ENCODE assay signal across 8 mouse cellular contexts in the genomic region with DNA sequence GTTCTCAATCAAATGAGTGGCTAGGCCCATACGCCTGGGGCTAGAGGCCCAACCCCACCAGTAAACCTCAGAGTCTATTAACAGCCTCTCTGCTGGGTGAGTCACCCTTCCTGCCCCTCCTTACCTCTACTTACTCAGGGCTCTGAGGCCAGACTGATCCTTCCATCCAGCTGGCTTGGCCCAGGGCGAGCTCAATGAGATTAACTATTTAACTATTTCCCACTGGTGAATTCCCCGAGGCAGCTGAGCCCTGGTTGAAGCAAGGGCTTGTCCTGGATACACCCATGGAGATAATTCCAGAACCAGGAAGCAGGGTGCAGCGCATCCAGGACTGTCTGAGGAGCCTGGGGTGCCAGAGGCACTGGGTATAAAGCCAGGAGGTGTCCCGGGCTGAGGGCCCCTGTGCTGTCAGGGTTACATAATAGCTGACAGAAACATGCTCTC.
DNase-seq lines count a peak whose midpoint lies in the region; ATAC-seq lines count a peak whose summit lies in the region.

No protein-coding gene starts in this region.

- DNase-seq in limb, embryonic 11.5 days (ENCODE audit: low spot score), result peak; percentile 27
- no peak for DNase-seq in limb, embryonic 10.5 days (ENCODE audit: low spot score)
- peak; percentile 84 for DNase-seq in fibroblast of lung, adult 2 months (ENCODE audit: low read depth)
- DNase-seq in heart, postnatal 4 days, result peak; percentile 64
- no peak for DNase-seq in left cerebral cortex, postnatal 14 days (ENCODE audit: low spot score in 2 of 2)
- DNase-seq in testis, postnatal 10 days (ENCODE audit: low spot score), result no peak

- no peak overlapping the region for H3K27ac ChIP-seq in limb, embryonic 11.5 days (replicated peaks; ENCODE audit: low read depth, low read length)
- no peak overlapping the region for H3K27ac ChIP-seq in limb, embryonic 10.5 days
- peak overlapping the region; percentile 92 for H3K27ac ChIP-seq in lung, embryonic 16.5 days (ENCODE audit: low read length)
- H3K27ac ChIP-seq in stomach, embryonic 16.5 days (ENCODE audit: low read length), result peak overlapping the region; percentile 87

- no peak overlapping the region for H3K4me2 ChIP-seq in limb, embryonic 11.5 days (ENCODE audit: low read depth, severe bottlenecking)
- no peak overlapping the region for H3K4me2 ChIP-seq in lung, embryonic 16.5 days (ENCODE audit: low read depth, low read length)
- no peak overlapping the region for H3K4me2 ChIP-seq in stomach, embryonic 16.5 days (ENCODE audit: low read depth, low read length)

- intact Hi-C loops in left cerebral cortex, postnatal 14 days (cut with DNase I), result no loop called here

- H3K4me1 ChIP-seq in limb, embryonic 11.5 days (ENCODE audit: control insufficient read depth, insufficient read depth, low read length), result peaks cover 3% of the 10 kb centered on the region; the same call in 1 of the 2 replicates
- peaks cover 24% of the 10 kb centered on the region for H3K4me1 ChIP-seq in limb, embryonic 10.5 days
- peaks cover 26% of the 10 kb centered on the region for H3K4me1 ChIP-seq in lung, embryonic 16.5 days (replicated peaks; ENCODE audit: control insufficient read depth, insufficient read depth, low read length)
- H3K4me1 ChIP-seq in stomach, embryonic 16.5 days (ENCODE audit: control insufficient read depth, insufficient read depth, low read length), result peaks cover 35% of the 10 kb centered on the region

- H3K27me3 ChIP-seq in limb, embryonic 11.5 days (ENCODE audit: control insufficient read depth, insufficient read depth, low read length), result no peaks in the 10 kb centered on the region
- no peaks in the 10 kb centered on the region for H3K27me3 ChIP-seq in limb, embryonic 10.5 days (ENCODE audit: low read depth, poor library complexity, severe bottlenecking)
- H3K27me3 ChIP-seq in lung, embryonic 16.5 days (ENCODE audit: control insufficient read depth, insufficient read depth, low read depth, low read length), result no peaks in the 10 kb centered on the region
- H3K27me3 ChIP-seq in stomach, embryonic 16.5 days (ENCODE audit: control insufficient read depth, insufficient read depth, low read length), result no peaks in the 10 kb centered on the region

- ATAC-seq in limb, embryonic 11.5 days (ENCODE audit: insufficient number of reproducible peaks, low FRiP score, low TSS enrichment, low read depth), result peak; percentile 26; the same call in 1 of the 2 replicates
- peak; percentile 58 for ATAC-seq in lung, embryonic 16.5 days (ENCODE audit: low read depth)
- peak; percentile 90 for ATAC-seq in stomach, embryonic 16.5 days (ENCODE audit: insufficient read depth, low FRiP score)

- H3K9me3 ChIP-seq in limb, embryonic 11.5 days (ENCODE audit: control insufficient read depth, low read length), result no peaks in the 10 kb centered on the region
- H3K9me3 ChIP-seq in limb, embryonic 10.5 days (replicated peaks), result no peaks in the 10 kb centered on the region
- H3K9me3 ChIP-seq in lung, embryonic 16.5 days (ENCODE audit: control insufficient read depth, low read length), result no peaks in the 10 kb centered on the region
- no peaks in the 10 kb centered on the region for H3K9me3 ChIP-seq in stomach, embryonic 16.5 days (replicated peaks; ENCODE audit: control insufficient read depth, low read length)

- 68% methylated on average over 5 of the region's 5 CpGs for WGBS in limb, embryonic 11.5 days
- WGBS in limb, embryonic 10.5 days, result 66% methylated on average over 5 of the region's 5 CpGs
- WGBS in lung, embryonic 16.5 days, result 17% methylated on average over 5 of the region's 5 CpGs
- WGBS in stomach, embryonic 16.5 days, result 21% methylated on average over 5 of the region's 5 CpGs

- H3K36me3 ChIP-seq in limb, embryonic 11.5 days (ENCODE audit: control insufficient read depth, insufficient read depth, low read length), result no peaks in the 10 kb centered on the region
- H3K36me3 ChIP-seq in limb, embryonic 10.5 days, result peaks cover 8% of the 10 kb centered on the region; the same call in 1 of the 2 replicates
- H3K36me3 ChIP-seq in lung, embryonic 16.5 days (ENCODE audit: control insufficient read depth, insufficient read depth, low read length), result no peaks in the 10 kb centered on the region; the same call in 1 of the 2 replicates
- H3K36me3 ChIP-seq in stomach, embryonic 16.5 days (ENCODE audit: control insufficient read depth, insufficient read depth, low read length), result no peaks in the 10 kb centered on the region

- no peak overlapping the region for H3K4me3 ChIP-seq in limb, embryonic 11.5 days (ENCODE audit: low read depth, low read length)
- no peak overlapping the region for H3K4me3 ChIP-seq in limb, embryonic 10.5 days
- no peak overlapping the region for H3K4me3 ChIP-seq in lung, embryonic 16.5 days (ENCODE audit: low read length)
- H3K4me3 ChIP-seq in stomach, embryonic 16.5 days (replicated peaks; ENCODE audit: low read length), result no peak overlapping the region

- H3K9ac ChIP-seq in limb, embryonic 11.5 days (ENCODE audit: low read length), result no peak overlapping the region
- no peak overlapping the region for H3K9ac ChIP-seq in lung, embryonic 16.5 days (ENCODE audit: low read length)
- no peak overlapping the region for H3K9ac ChIP-seq in stomach, embryonic 16.5 days (ENCODE audit: low read length)

Comparison
In these comparisons a context has a peak if more than half of its experiments do, and no peak if none do; other contexts are left out.
1. DNase-seq: peak in limb, embryonic 11.5 days (single experiment), fibroblast of lung, adult 2 months (single experiment) and heart, postnatal 4 days (single experiment); none in limb, embryonic 10.5 days (single experiment), left cerebral cortex, postnatal 14 days (0 of 2) and testis, postnatal 10 days (single experiment).
2. ATAC-seq: peak in every context shown above with its lines; median percentile 90 in stomach, embryonic 16.5 days; 58 in lung, embryonic 16.5 days; 26 in limb, embryonic 11.5 days.
3. H3K27ac ChIP-seq: peak in lung, embryonic 16.5 days (single experiment) and stomach, embryonic 16.5 days (single experiment); none in limb, embryonic 11.5 days (single experiment) and limb, embryonic 10.5 days (single experiment).